Mouse (Mus musculus) embryo, embryonic 9.5 days (tissue): Measurements from ENCODE around the gene Prpf6.

ENCODE experiments used
- DNase-seq: peaks from one replicate; pipeline ENCODE4 v3.0.0-alpha.2; 2017; ENCODE audit errors: extremely low spot score

Gene Prpf6

DNA sequence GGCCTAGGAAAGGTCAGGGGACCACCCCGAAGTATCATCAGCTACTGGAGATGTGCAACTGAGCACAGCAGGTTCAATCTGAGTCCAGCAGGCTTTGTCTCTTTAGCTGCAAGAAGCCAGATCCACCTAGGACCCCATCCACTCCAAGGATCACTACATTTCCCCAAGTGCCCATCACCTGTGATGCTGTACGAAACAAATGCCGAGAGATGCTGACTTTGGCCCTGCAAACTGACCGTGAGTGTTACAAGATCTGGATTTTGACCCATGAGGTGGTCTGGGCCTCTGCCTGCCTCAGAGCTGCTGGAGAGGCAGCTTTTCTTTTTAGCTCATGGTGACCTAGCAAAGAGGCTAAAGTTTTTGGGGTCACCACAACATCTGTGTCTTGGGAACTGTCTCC lies 94.0 kb downstream of the Prpf6 start:
- no peak for DNase-seq

DNA sequence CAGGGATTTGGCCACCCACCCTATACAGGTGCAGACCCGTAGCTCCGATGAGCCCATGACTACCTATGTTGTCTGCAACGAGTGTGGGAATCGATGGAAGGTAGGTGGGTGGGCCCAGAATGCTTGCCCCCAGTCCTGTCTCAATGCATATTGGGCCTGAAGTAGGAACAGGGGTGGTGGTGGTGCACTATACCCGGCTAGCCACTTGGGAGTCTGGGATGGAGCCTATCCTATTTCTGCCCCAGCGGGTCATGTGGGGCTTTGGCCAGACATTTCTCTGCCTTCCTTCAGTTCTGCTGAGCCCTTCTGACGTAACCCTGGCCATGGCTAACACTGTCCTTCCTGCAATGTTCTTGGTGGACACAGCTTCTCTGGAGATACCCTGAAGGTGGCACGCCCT lies 95.9 kb downstream of the Prpf6 start:
- no peak for DNase-seq

DNA sequence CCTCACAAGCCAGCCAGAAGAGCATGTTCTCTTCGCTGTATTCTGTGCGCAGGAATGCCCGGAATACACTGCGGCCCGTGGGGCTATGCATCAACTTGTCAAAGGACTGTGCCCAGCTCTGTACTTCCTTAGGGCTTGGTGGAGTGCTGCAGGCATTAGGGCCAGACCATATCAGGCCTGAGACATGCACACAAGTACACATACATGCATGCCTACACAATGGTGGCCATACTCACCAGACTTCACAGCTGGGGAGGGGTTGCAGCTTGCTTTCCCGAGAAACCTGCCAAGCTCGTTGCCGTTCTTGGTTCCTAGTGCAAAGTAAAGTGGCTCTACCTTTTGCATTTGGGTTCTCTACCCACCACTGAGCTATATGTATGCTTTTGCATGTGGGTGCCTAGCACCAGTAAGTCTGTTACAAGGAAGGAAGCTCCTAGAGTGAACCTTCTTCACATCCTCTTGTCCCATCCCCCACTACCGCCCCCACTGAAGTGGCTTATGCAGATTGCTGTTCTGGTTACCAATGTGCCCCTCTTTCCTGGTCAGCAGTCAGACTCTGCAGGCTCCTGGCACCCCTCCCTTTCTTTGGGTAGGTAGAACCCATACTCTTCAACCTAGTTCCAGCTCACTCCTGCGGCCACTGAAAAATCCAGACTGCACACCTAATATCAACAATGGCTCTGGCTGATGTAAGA lies 97.9 kb downstream of the Prpf6 start:
- DNase-seq: no peak

DNA sequence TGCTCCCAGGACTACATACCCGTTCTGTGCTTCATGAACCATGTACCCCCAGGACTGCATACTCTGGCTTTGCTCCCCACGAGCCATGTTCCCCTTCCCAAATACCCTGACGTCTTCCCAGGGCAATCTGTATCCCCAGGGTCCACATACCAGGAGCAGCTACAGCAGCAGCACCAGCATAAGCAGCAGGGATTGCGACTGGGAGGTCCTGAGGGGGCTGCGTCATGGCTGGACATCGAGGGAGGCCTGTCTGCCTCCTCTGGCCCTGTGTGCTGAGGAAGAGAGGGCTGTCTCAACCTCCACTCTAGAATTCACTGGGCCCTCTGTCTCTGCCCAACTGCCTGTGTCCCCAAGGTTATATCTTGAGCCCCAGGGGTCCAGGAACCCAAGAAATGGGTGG lies 99.4 kb downstream of the Prpf6 start:
- DNase-seq: no peak

DNA sequence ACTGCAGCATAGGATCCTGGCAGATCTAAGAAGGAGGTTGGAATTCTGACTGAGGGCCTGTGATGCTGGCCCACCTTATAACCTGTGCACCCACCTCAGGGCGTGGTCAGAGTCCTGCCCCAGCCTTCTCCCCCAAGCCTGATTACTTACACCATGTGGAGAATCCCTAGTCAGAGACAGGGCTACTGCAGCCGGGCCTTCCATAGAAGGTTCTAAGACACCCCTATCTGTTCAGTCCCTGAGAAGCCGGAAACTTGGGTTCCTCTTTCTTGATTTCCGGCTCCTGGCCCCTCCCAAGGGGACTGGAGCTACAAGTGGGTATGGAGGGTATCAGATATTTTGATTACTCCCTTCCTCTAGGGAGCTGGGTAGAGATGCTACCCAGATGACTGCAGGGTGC lies 99.9 kb downstream of the Prpf6 start:
- DNase-seq: no peak

DNA sequence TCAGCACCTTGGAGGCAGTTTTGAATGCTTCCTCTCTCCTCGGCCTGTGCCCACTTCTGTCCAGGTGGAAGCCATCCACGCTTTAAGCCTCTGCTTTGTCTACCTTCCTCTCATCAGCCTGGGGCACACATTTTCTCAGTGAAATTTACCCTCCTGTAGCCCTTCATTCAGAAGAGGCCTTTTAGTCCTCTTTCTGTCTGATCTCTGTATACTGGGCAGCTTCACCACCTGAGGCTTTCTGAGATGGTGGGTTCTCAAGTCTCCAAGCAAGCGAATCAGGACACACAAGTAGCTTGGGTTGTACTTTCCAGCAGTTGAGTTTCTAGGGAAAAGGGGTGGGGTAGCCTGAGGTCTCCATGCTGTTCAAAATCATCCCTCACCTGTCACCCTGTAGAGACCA lies 100.6 kb downstream of the Prpf6 start:
- no peak for DNase-seq

DNA sequence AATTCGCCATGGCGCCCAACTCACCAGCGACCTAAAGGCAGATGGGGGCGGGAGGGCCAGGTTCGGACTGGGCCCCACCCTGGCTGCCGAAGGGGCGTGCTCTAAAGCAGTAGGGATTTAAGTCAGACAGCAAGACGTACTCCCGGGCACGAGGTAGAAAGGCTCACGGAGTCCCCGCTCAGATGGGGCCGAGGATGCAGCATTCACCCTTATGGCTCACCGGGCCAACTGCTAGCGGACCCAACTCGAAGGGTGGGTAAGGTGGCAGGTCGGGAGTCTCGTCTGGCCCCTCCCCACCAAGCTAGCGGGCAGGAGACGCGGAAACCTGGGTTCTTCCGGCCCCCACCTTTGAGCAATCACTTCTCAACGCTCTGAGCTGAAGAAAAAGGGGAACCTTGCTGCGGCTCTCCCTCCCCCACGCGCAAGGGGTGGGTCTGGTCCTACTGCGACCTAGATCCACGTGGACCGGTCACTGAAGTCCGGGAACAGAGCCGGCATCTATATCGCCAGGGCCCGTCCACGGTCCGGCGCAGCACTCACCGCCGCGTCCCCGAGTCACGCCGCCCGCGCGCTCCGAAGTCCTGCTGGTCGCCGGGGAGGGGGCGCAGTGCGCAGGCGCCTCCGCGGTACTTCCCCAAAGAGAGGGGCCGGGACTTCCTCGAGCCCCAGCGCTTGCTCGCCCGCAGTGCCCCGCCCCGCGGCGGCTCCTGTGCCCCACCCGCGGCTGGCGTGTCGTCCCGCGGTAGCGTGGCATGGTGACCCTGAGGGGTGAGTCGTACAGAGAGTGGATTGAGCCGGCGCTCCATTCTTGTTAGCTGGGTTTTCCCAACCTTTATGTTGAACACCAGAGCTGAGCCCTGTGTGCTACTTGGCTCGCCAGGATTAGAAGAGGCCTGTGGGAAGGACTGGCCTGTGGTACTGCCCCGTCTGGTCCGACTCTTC lies 101.9 kb downstream of the Prpf6 start, which contains the start of gene Rgs19:
Gene Rgs19 (minus strand): TSS at position 639 of the 942 bp plus-strand sequence.
- peak; percentile 85 for DNase-seq

DNA sequence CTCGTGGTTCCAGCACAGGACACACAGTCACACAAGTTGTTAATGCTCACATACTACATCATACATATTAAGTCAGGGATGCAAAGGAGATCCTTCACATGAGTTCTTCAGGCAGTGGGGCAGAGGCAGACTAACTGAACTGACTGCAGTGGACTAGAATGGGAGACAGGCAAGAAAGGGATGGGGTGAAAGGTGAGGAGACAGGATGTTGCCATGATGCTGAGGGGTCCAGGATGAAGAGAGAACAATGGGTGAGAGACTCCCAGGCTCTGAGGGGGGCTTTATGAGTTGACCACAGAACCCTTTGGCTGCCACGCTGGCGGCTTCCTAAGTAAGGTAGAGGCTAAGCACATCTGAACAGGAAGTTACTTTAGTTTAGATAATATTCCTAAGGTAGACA lies 102.9 kb downstream of the Prpf6 start:
- DNase-seq: no peak

DNA sequence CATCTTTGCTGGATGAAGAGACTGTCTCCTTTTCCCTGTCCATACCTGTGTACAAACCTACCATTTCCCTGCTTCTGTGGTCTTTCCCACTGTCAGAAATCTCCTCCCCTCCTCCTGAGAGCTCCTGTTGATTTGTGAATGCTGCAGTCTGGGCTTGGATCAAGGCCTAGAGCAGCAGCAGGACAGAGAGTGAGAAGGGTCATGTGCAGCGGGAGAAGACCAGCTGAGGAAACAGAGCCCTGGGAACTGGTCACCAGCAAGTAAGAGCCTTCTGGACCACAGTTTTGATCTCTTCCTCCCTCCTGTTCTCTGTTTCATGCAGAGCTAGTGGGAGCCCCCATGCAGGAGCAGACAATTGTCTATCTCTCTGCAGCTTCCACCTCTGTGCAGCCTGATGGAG lies 104.1 kb downstream of the Prpf6 start:
- no peak for DNase-seq

DNA sequence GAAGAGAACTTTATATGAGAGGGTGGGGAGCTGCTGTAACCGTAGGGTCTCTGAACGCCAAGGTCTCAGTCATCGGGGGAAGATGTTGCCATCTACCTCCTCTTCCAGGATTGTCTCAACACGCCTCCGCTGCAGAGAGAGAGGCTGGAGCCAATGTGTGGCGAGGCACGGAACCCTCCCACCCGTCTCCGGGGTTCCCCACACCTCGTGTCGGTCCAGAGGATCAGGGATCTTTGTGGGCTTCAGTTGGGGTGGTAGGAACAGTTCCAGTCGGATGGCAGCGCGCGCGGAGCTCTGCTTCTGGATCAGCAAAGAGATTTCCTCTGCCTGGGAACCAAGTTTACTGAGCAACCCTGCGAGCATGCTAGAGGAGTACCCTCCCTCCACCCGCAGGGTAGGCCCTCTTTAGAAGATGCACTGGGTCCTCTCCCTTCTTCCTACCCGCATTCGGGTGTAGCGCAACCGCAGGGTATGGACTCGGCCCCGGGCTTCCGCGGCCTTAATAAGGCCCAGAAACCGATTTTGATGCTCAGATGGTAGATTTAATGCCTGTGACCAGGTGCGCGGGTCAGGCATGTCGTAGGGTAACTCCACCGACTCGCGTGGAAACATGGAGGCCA lies 105.2 kb downstream of the Prpf6 start:
- DNase-seq: no peak

DNA sequence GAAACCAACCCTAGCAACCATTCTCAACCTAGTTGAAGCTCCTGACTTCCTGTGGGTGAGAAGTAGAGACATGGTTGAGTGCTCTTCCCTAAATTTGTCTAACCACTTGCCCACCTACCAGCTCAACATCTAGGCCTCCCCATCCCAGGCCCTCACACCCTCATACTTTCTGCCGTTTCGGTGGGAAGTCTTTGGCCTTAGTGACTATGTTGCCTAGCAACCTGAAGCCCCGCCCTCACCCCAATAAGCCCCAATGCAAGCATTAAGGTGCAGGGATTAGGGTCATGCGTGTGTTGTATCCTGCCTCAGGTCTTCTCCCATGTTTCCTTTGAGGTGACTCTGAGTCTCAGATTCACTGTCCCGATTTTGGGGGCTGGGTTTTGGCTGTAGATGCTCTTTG lies 106.6 kb downstream of the Prpf6 start, which contains the start of gene Lkaaear1:
Gene Lkaaear1 (minus strand): TSS at position 202 of the 400 bp plus-strand sequence.
- no peak for DNase-seq
